Mouse (Mus musculus) lung, embryonic 16.5 days (tissue): ENCODE measurements around the gene Mphosph9. TPM values are rescaled to one million over a fixed set of nuclear protein-coding genes. Genes with fewer than 3 reads are reported as not detected.

Experiments used
- ATAC-seq: fragments of 200-750 bp; cut with Nextera tagmentation; 2 replicates; pipeline ENCODE4 v1.8.0; 2017; ENCODE audit warnings: low read depth, mild to moderate bottlenecking, moderate library complexity
- H3K27ac ChIP-seq: fragments of 300-500 bp; sonication (generic); 2 replicates; pipeline ENCODE4 v1.5.1; 2014; ENCODE audit warnings: mild to moderate bottlenecking, control low read depth, low read length
- H3K27me3 ChIP-seq: fragments of 300-500 bp; sonication (generic); 2 replicates; pipeline ENCODE4 v1.6.1; 2014; ENCODE audit warnings: low read depth, low read length, mixed read lengths; ENCODE audit not compliant: control insufficient read depth, insufficient read depth
- H3K36me3 ChIP-seq: fragments of 300-500 bp; sonication (generic); 2 replicates; pipeline ENCODE4 v1.6.1; 2014; ENCODE audit warnings: low read length; ENCODE audit not compliant: control insufficient read depth, insufficient read depth
- H3K4me1 ChIP-seq: fragments of 300-500 bp; sonication (generic); replicated peaks from 2 replicates; pipeline ENCODE4 v1.6.1; 2014; ENCODE audit warnings: low read length, mixed read lengths; ENCODE audit not compliant: control insufficient read depth, insufficient read depth
- H3K4me2 ChIP-seq: fragments of 300-500 bp; sonication (generic); 2 replicates; pipeline ENCODE4 v1.6.1; 2014; ENCODE audit warnings: low read depth, low read length, control low read depth
- H3K4me3 ChIP-seq: fragments of 300-500 bp; sonication (generic); 2 replicates; pipeline ENCODE4 v1.5.1; 2014; ENCODE audit warnings: mild to moderate bottlenecking, low read length, control low read depth
- H3K9ac ChIP-seq: fragments of 300-500 bp; sonication (generic); 2 replicates; pipeline ENCODE4 v1.6.1; 2014; ENCODE audit warnings: low read length, control low read depth
- H3K9me3 ChIP-seq: fragments of 300-500 bp; sonication (generic); 2 replicates; pipeline ENCODE4 v1.6.1; 2016; ENCODE audit warnings: low read length; ENCODE audit not compliant: control insufficient read depth
- WGBS: fragments of 180-500 bp; shearing (Covaris S2); extraction: QIAGEN DNeasy Blood & Tissue Kit; methylation state at CpG from one replicate; pipeline ENCODE4 v1.1.7; 2014; 5-methylcytosine and 5-hydroxymethylcytosine counted together
- polyA plus RNA-seq: library from polyadenylated mRNA; unstranded; fragments of >200 nt; fragmentation: Nextera tagmentation; extraction: Ambion mirVana; gene quantifications from 2 replicates; pipeline ENCODE4 v1.2.1, GENCODE M21; 2015

The Mphosph9 gene
- polyA plus RNA-seq, 1 experiment from 2014 or later: 15.1 TPM

- Histone ChIP-seq H3K36me3 (peaks cover 42% of the 10 kb centered on the region), H3K27me3 (no peaks in the 10 kb centered on the region), H3K4me1 (no peaks in the 10 kb centered on the region), H3K9ac (no peak overlapping the region), H3K27ac (no peak overlapping the region), H3K4me3 (no peak overlapping the region), H3K9me3 (no peaks in the 10 kb centered on the region), H3K4me2 (no peak overlapping the region)
- WGBS: 92% methylated on average over 5 of the region's 5 CpGs
- ATAC-seq: no peak
Measured at GRCm38 (mm10) chr5:124293967-124294366, 33.8 kb downstream of the Mphosph9 start.

DNA sequence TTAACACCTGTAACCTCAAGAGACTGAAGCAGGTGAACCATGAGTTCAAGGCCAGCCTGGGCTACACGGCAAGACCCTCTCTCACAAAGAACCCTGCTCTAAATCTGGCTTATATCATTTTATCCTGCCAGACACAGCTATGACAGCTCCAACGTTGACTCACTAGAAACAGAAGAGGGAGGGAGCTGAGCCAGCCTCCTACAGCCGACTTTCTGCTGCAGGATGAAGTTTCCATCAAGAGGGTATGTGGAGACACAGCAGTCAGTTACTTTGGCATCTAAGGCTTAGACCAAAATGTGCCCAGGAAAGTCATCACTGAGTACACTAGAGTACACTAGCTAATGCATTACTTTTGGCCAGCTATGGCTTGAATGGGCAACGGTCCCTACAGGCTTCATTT, 37.6 kb downstream of the Mphosph9 start:
- no peak overlapping the region for H3K27ac ChIP-seq
- H3K9me3 ChIP-seq: peaks cover 2% of the 10 kb centered on the region; the same call in 1 of the 2 replicates
- H3K4me2 ChIP-seq: no peak overlapping the region
- no peak for ATAC-seq
- H3K9ac ChIP-seq: no peak overlapping the region
- no peaks in the 10 kb centered on the region for H3K4me1 ChIP-seq
- H3K36me3 ChIP-seq: peaks cover 35% of the 10 kb centered on the region
- no peak overlapping the region for H3K4me3 ChIP-seq
- H3K27me3 ChIP-seq: no peaks in the 10 kb centered on the region
- 84% methylated on average over 4 of the region's 4 CpGs for WGBS

DNA sequence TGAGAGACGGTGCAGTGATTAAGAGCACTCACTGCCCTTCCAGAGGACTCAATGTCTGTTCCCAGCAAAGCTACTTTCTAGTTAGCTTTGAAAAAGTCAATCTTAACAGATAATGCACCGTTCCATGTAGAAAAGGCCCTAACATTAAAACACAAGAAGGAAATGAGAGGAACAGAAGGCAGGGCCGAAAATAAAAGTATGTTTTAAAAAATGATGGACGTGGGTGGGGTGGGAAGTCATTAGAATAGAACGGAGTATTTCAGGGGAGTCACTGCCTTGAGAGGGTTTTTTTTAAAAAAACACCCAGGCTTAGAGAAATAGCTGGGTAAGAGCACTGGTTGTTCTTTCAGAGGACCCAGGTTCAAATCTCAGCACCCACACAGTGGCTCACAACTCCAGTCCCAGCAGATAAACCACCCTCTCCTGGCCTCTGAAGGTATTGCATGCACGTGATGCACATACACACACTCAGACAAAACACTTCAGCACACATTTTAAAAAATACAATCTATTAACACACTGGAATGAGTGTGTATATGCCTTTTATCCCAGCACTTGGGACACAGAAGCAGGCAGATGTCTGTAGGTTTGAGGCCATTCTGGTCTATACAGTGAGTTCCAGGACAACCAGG, 40.0 kb downstream of the Mphosph9 start:
- WGBS: 93% methylated on average over 6 of the region's 6 CpGs
- H3K9me3 ChIP-seq: peaks cover 2% of the 10 kb centered on the region; the same call in 1 of the 2 replicates
- no peak for ATAC-seq
- H3K9ac ChIP-seq: no peak overlapping the region
- no peak overlapping the region for H3K4me2 ChIP-seq
- H3K36me3 ChIP-seq: peaks cover 35% of the 10 kb centered on the region
- H3K4me1 ChIP-seq: no peaks in the 10 kb centered on the region
- no peak overlapping the region for H3K27ac ChIP-seq
- H3K27me3 ChIP-seq: no peaks in the 10 kb centered on the region
- no peak overlapping the region for H3K4me3 ChIP-seq

DNA sequence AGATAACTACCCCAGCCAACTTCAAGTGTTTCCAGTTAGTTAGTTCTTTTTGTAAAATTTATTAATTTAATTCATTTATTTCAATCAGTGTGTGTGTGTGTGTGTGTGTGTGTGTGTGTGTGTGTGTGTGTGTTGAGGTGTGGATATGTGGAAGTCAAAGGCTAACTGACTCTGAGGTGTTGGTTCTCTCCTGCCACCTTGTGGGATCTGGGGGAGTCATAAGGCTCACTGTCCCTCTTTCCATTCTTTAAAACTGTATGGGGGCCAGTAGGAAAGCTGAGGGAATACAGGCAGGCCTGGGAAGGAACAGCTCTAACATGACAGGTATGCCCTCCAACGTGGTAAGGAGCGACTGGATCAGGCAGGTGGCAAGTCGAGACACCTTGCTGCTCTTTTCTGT, 43.4 kb downstream of the Mphosph9 start:
- Histone ChIP-seq H3K36me3 (peaks cover 22% of the 10 kb centered on the region), H3K4me3 (no peak overlapping the region)

DNA sequence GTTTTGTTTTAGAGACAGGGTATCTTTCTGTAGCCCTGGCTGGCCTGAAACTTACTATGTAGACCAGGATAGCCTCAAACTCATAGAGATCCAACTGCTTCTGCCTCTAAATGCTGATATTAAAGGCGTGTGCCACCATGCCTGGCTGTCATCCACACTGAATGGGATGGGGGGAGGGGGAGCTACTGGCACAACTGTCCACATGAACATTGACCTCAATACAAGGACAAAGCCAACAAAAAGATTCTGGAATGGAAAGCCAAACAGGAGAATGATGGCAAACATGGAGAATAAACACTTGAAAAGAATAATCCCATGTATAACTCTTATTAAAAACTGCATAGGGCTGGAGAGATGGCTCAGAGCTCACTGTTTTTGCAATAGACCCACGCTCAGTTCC, 44.9 kb downstream of the Mphosph9 start:
- WGBS: 80% methylated on average over 2 of the region's 2 CpGs
- Histone ChIP-seq H3K4me3 (no peak overlapping the region), H3K9ac (no peak overlapping the region), H3K27me3 (no peaks in the 10 kb centered on the region), H3K27ac (no peak overlapping the region), H3K9me3 (peaks cover under 1% of the 10 kb centered on the region; the same call in 1 of the 2 replicates), H3K36me3 (peaks cover 13% of the 10 kb centered on the region), H3K4me1 (no peaks in the 10 kb centered on the region), H3K4me2 (no peak overlapping the region)
- no peak for ATAC-seq

More for the DNA sequence above, 43.4 kb downstream of the Mphosph9 start:
- no peak overlapping the region for H3K9ac ChIP-seq
- ATAC-seq: no peak
- 62% methylated on average over 3 of the region's 3 CpGs for WGBS
- H3K27ac ChIP-seq: no peak overlapping the region
- H3K4me2 ChIP-seq: no peak overlapping the region
- no peaks in the 10 kb centered on the region for H3K4me1 ChIP-seq
- H3K27me3 ChIP-seq: no peaks in the 10 kb centered on the region
- H3K9me3 ChIP-seq: peaks cover 2% of the 10 kb centered on the region; the same call in 1 of the 2 replicates

DNA sequence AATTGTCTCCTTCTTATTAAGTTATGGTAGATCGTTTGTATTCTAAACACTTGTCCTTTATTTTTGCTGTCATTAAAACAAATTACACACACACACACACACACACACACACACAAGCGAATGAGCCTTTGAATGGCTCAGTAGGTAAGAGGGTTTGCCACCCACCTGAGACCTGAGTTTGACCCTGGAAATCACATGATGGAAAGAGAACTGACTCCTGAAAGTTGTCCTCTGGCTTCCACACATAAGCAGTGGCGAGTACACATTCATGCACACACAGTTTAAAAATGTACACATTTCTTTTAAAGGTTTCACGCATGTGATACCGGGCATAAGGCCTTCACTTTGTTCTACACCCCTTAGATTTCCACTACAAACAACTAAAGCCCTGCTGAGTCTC, 57.5 kb downstream of the Mphosph9 start:
- no peak overlapping the region for H3K27ac ChIP-seq
- H3K9me3 ChIP-seq: no peaks in the 10 kb centered on the region
- ATAC-seq: no peak
- no peak overlapping the region for H3K9ac ChIP-seq
- H3K4me2 ChIP-seq: no peak overlapping the region
- H3K36me3 ChIP-seq: no peaks in the 10 kb centered on the region; the same call in none of the 2 replicates
- H3K4me1 ChIP-seq: no peaks in the 10 kb centered on the region; the same call in 1 of the 2 replicates
- 89% methylated on average over 5 of the region's 5 CpGs for WGBS
- no peak overlapping the region for H3K4me3 ChIP-seq
- no peaks in the 10 kb centered on the region for H3K27me3 ChIP-seq

DNA sequence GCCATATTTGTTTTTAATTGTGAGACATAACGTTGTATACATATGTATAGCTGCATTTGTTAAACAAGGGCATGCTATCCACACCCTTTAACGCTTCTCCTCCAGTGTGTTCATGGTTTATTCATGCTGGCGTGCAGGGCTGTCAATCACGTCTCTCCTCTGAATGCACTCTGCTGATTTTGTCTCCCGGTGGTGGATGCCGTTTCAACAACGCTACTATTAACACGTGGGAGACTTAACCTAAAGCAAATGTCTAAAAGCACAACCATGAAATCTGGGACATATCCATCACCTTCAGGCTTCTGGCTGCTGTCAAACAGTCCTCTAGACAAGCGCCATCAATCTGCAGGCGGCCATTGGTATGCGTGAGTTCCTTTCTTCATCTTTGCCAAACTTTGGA, 58.1 kb downstream of the Mphosph9 start:
- WGBS: 73% methylated on average over 11 of the region's 11 CpGs
- Histone ChIP-seq H3K27ac (no peak overlapping the region), H3K27me3 (no peaks in the 10 kb centered on the region), H3K4me2 (no peak overlapping the region), H3K9me3 (no peaks in the 10 kb centered on the region), H3K36me3 (no peaks in the 10 kb centered on the region; the same call in none of the 2 replicates), H3K9ac (no peak overlapping the region), H3K4me3 (no peak overlapping the region), H3K4me1 (no peaks in the 10 kb centered on the region; the same call in 1 of the 2 replicates)
- ATAC-seq: no peak

DNA sequence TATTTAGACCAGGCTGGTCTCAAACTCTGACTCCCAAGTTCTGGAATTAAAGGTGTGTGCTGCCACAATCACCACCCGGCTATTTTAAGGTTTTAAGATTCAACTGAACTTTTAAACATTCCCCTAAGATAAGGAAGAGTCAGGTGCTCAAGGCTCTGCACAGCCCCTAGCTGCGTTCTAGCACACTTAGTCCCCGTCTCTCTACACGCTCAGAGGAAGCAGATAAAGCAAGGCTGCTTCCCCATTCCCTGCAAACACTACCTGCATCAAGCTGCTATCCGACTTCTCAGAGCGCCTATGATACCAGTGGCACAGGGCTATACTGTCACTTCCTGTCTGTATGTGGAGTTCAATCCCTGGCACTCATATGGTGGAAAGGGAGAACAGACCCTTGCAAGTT, 60.1 kb downstream of the Mphosph9 start:
- H3K4me1 ChIP-seq: peaks cover 4% of the 10 kb centered on the region; the same call in 1 of the 2 replicates
- H3K36me3 ChIP-seq: no peaks in the 10 kb centered on the region; the same call in none of the 2 replicates
- no peaks in the 10 kb centered on the region for H3K27me3 ChIP-seq
- H3K4me3 ChIP-seq: no peak overlapping the region
- WGBS: 65% methylated on average over 6 of the region's 6 CpGs
- no peak overlapping the region for H3K4me2 ChIP-seq
- no peak for ATAC-seq
- H3K9me3 ChIP-seq: no peaks in the 10 kb centered on the region
- no peak overlapping the region for H3K9ac ChIP-seq
- no peak overlapping the region for H3K27ac ChIP-seq

- H3K27ac ChIP-seq: no peak overlapping the region; the same call in 1 of the 2 replicates
- H3K9ac ChIP-seq: no peak overlapping the region
- peaks cover 7% of the 10 kb centered on the region; the same call in 1 of the 2 replicates for H3K4me1 ChIP-seq
- H3K36me3 ChIP-seq: no peaks in the 10 kb centered on the region; the same call in none of the 2 replicates
- no peak for ATAC-seq
- H3K27me3 ChIP-seq: no peaks in the 10 kb centered on the region
- H3K4me3 ChIP-seq: no peak overlapping the region
- no peak overlapping the region for H3K4me2 ChIP-seq
- 55% methylated on average over 6 of the region's 6 CpGs for WGBS
- H3K9me3 ChIP-seq: no peaks in the 10 kb centered on the region
Measured at GRCm38 (mm10) chr5:124266821-124267220, 61.0 kb downstream of the Mphosph9 start.
